Mouse (Mus musculus) lung, adult 2 months (tissue): ENCODE measurements around the gene Qpctl.
A peak's percentile ranks its signal among the peaks of the same experiment; 100 is the strongest.

Source experiments
- CTCF ChIP-seq: fragments of 200-500 bp; IDR thresholded peaks from 2 replicates; pipeline ENCODE4 v1.5.1; 2011; ENCODE audit warnings: mild to moderate bottlenecking, low read length, control low read depth; ENCODE audit not compliant: insufficient read depth
- POLR2A ChIP-seq: fragments of 200-500 bp; IDR thresholded peaks from 2 replicates; pipeline ENCODE4 v1.6.1; 2011; ENCODE audit warnings: low read depth, mild to moderate bottlenecking, control low read depth, low read length, borderline replicate concordance; ENCODE audit errors: extremely low read depth

GRCm38 (mm10) chr7:19197985-19198384 is 48.9 kb upstream of the Qpctl start:
- TF ChIP-seq CTCF: peak; percentile 79
- no peak for TF ChIP-seq POLR2A
